Mouse (Mus musculus) cerebellum, adult 9-11 months (tissue): ENCODE results near the gene Taf1c.

ENCODE experiments used
- DNase-seq: peaks from one replicate; pipeline ENCODE4 v3.0.0; 2022

Gene Taf1c

DNA sequence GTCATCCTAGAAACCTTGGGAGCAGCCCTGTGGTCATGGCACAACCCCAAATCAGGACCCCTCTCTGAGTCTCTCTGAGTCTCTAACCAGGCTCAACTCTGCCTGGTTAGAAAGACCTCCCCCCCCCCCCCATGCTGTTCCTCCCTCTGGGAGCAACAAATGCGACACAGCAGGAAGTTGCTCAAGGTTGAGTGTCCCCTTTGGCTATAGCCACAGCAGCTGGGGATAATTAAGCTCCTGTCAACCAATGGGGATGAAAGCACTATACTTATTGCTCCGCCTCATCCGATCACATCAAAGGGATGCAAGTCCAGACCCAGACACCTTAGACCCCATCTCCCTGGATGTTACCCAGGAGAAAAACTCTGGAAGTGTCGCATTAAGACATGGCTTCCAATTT is 17.5 kb upstream of the Taf1c start:
- DNase-seq: no peak

DNA sequence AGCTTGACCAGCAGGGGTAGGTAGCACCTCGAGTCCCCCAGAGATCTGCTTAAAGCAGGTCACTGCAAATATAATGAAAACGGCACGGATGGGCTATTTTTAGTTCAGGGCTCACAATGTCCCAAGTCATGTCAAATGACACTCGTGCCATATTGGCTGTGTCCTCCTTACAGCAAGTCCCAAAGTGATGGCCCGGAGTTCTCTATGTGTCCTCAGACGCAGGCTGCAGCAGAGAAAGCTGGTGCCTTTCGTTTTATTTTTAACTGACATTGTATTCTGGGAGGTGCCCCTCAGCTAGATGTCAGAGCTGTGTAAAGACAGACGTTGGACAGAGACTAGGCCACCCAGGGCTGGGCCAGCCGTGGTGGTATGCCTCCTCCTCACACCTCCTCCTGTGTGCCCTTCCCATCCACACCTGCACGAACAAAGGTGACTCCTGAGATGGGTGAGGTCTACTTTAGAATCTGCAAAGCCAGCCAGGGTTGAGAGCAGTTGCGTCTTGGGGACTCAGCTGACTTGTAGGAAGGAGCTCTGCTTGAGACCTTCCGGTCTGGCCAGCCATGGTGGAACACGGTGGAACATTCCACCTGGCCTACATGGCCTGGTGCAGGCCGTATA is 15.9 kb upstream of the Taf1c start:
- DNase-seq: no peak

GRCm38 (mm10) chr8:119620116-119620840 is 15.3 kb upstream of the Taf1c start:
- no peak for DNase-seq

GRCm38 (mm10) chr8:119618887-119619286 is 13.9 kb upstream of the Taf1c start:
- no peak for DNase-seq

GRCm38 (mm10) chr8:119617586-119617985 is 12.6 kb upstream of the Taf1c start:
- no peak for DNase-seq

- no peak for DNase-seq
These were observed 11.8 kb upstream of the Taf1c start for GRCm38 (mm10) chr8:119616811-119617210.

- no peak for DNase-seq
These were observed 11.3 kb upstream of the Taf1c start for GRCm38 (mm10) chr8:119616358-119616757.

GRCm38 (mm10) chr8:119615096-119615495 is 10.1 kb upstream of the Taf1c start:
- no peak for DNase-seq

DNA sequence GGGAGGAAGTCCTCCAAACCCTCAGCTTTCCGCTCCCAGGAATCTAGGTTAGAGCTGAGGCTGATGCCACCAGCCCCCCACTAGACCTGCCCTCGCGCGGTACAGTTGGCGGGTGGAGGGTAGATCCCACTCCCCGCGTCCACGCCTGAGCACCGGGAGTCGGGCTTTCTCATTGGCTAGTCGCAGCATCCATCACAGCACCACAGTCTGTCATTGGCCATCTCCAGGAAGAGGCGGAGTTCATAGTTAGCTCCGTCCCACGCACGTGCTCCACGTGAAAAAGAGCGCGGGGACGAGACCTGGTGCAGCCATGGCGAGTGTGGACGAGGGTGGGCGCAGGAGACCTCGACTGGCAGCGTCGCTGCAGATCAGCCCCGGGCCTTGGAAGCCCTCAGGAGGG is 7.4 kb upstream of the Taf1c start, which contains the start of gene Adad2:
Gene Adad2, plus strand, starts transcription at position 277 of the 400 bp plus-strand sequence.
- no peak for DNase-seq

DNA sequence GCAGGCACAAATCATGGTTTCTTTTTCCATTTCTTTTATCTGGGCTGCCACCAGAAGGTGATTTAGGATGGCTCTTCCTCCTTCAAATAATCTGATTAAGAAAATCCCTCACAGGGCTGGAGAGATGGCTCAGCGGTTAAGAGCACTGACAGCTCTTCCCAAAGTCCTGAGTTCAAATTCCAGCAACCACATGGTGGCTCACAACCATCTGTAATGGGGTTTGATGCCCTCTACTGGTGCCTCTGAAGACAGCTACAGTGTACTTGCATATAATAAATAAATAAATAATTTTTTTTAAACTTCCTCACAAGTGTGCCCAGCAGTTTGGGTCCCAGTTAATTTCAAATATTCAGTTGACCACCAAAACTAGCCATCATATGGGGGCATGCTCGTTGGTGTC is 1.2 kb upstream of the Taf1c start:
- DNase-seq: no peak

DNA sequence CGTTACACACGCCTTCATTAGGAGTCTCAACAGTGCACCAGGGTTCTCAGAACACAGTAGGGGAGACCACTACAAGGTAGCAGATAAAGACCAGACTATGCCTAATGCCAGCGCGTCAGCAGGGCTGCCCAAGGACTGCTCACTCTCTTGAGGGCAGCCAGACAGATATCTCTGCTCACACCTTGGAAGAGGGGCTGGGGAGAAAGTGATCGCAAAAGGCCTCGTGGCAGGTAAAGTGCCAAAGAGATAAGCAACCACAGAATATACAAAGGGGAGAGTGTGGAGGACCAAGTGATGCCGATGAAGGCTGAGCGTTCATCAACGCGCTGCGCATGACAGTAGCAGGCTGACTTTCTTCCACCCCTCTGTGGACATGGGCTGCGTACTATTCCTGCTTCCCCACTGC is 621 bp downstream of the Taf1c start:
- no peak for DNase-seq

DNA sequence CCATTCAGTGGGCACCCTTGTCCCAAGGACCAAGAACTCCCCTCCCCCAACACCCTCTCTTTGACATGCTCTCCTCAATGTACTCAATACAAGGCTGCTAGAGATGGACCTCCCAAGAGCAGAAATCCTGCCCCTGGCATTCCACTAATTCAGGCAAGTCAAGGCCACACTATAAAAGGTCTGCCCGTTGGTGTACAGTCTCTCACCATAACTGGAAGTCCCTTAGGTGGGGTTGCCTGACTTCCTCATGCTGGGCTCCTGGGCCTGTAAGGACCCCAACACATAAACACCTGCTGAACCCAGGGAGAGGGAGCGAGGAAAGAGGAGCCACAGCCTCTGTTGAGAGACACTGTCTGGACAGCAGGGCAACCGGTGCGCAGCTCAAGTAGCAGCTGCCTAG is 1.3 kb downstream of the Taf1c start:
- no peak for DNase-seq

GRCm38 (mm10) chr8:119591456-119591855 is 13.6 kb downstream of the Taf1c start:
- no peak for DNase-seq

DNA sequence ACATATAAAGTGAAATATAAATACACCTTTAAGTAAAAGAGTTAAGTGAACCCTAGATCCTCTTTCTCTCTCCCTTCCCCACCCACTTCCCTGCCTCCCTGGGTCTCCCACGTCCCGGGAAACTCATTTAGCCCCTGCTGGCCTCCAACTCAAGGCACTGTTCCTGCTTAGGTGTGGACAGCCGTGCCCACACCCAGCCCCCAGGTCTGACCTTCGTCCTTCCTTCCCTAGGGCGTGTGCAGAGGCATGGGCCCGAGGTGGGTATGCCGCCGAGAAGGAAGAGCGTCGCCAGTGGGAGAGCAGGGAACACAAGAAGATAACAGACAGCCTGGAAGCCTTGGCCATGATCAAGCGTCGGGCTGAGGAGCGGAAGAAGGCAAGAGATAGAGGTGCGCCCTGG is 14.7 kb downstream of the Taf1c start:
- DNase-seq: no peak

GRCm38 (mm10) chr8:119588844-119589243 is 16.2 kb downstream of the Taf1c start:
- DNase-seq: no peak

DNA sequence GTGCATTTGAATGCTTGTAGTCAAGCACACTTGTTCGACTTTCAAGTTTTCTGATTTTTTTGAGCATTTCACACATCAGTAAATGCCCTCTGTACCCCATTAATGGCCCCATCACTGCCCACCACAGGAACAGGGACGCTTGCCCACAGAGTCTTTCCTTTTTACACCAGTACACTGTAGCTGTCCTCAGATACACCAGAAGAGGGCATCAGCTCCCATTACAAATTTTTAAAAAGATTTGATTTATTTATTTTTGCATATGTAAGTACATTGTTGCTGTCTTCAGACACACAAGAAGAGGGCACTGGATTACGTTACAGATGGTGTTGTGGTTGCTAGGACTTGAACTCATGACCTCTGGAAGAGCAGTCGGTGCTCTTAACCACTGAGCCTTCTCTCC is 16.7 kb downstream of the Taf1c start:
- DNase-seq: no peak

DNA sequence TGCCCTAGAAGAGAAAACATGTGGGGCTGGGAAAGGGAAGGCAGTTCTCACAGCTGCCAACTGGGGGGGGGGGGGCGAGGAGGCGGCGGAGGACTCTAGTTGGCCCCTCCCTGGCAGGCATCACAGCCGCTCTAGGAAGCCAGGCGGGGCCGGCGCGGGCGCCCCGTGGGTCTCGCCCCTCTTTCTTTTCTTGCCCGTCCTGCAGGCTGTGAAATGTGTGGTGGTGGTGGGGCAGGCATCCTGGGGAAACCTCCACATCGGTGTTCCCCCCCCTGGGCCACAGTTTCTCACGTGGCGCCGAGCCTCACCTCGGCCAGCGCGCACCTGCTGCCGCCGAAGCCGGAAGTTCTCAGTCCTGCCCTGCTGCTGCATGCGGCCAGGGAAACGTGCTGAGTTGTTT is 19.1 kb downstream of the Taf1c start:
- DNase-seq: no peak

- DNase-seq: no peak
These were observed 24.4 kb downstream of the Taf1c start for GRCm38 (mm10) chr8:119580441-119581161.

DNA sequence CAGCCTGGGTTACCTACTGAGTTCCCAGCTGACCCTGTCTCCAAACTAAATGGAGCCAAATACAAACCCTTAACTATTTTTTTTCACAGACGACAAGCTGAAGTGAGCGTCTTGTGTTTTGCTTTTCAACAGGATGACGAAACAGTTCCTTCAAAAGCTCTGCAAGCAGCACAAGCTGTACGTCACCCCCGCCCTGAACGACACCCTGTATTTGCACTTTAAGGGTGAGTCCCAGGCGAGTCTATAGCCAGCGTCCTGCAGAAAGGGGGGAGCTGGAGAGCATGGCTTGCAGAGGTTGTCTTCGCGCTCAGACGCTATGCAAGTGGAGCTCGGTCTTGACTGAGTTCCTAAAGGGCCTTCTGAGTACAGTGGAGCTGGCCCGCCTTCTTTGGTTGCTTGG is 25.9 kb downstream of the Taf1c start:
- DNase-seq: no peak

GRCm38 (mm10) chr8:119575366-119575726 is 29.7 kb downstream of the Taf1c start:
- no peak for DNase-seq

DNA sequence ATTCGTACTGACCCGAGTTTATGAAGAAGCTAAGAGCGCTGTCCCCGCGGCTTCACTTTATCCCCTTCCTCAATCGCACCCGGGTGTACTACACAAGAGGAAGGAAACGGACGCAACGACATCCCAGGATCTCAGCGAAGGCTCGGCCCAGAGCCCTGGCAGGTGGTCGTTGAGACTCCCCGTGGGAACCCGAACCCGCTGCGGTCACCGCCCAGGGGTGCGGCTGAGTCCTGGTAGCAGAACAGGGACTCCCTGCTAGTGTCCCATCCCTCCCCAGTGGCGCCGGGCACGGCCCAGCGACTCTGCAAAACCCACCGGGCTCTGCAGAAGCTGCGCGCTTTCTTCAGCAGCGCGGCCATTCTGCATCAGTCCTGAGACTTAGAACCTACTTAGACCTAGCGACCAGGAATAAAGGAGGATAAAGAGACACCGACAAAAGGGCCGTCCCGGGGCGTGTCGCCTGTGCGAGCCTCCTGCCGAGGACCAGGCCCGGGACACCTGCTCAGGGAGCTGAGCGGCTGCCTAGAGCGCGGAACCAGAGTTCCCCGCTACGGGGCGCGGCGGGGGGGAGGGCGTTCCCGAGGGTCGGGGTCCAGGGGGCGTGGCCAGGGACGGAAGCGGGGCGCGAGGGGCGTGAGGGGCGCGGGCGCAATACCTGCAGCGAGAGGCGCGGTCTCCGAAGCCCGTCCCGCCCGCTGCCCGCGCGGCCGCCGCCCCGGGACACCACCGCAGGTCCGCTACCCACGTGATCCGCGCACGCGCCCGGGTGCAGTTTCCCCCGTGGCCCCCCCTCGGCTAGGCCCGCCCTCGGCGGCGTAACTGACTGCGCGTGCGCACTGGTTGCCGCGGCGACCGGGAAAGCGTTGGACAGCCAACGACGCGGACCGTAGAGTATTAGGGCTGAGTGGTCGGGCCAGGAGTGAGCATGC is 30.3 kb downstream of the Taf1c start, which contains the start of the genes Hsdl1 and Dnaaf1:
Gene Hsdl1, minus strand, starts transcription at position 747 of the 929 bp plus-strand sequence.
Gene Dnaaf1, plus strand, starts transcription at position 799 of the 929 bp plus-strand sequence.
- DNase-seq: peak; percentile 94

DNA sequence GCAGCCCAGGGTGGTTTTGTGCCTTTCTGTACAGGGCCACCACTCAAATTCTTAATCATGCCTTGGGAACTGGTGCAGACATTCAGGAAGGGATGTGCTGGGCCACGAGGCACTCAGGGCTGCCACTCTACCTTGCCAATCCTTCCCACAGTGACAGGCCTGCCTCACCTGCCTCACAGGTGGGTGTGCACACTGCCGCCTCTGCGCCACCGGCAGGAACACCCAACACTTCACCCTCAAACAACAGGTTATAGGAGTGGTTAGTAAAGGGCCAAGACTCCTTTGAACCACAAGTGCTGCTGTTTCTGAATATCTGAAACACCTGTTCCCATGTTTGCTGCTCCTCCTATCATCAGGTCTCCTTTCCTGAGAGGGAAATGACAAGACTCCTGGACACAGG is 32.6 kb downstream of the Taf1c start:
- no peak for DNase-seq

GRCm38 (mm10) chr8:119571135-119571534 is 33.9 kb downstream of the Taf1c start:
- DNase-seq: no peak
